Mouse (Mus musculus) ES-Bruce4 (cell line): ENCODE measurements around the gene Sik3. TPM values are rescaled to one million over a fixed set of nuclear protein-coding genes. Genes with fewer than 3 reads are reported as not detected.
"Not testable (repeated sequence)": the region's sequence is repeated elsewhere in the genome, so short reads cannot be mapped to it uniquely, and the experiment has no call there.

Source experiments
- H3K27ac ChIP-seq: 2 replicates; pipeline ENCODE4 v1.5.1; 2012; ENCODE audit warnings: low read length, inconsistent platforms; ENCODE audit not compliant: insufficient read depth
- H3K27me3 ChIP-seq: 2 replicates; pipeline ENCODE4 v1.6.1; 2012; ENCODE audit warnings: mild to moderate bottlenecking, low read length, inconsistent platforms; ENCODE audit not compliant: control insufficient read depth, poor library complexity, insufficient read depth, severe bottlenecking
- H3K36me3 ChIP-seq: 2 replicates; pipeline ENCODE4 v1.6.1; 2012; ENCODE audit warnings: inconsistent platforms, mild to moderate bottlenecking, low read length, moderate library complexity; ENCODE audit not compliant: control insufficient read depth, poor library complexity, insufficient read depth, severe bottlenecking
- H3K4me1 ChIP-seq: one replicate; pipeline ENCODE4 v1.8.1; 2011; ENCODE audit warnings: low read length; ENCODE audit not compliant: control insufficient read depth, insufficient read depth
- H3K4me3 ChIP-seq: 2 replicates; pipeline ENCODE4 v1.5.1; 2011; ENCODE audit warnings: low read depth, mild to moderate bottlenecking, low read length
- H3K9ac ChIP-seq: 2 replicates; pipeline ENCODE4 v1.6.1; 2012; ENCODE audit warnings: low read depth, mild to moderate bottlenecking, inconsistent platforms; ENCODE audit not compliant: poor library complexity, severe bottlenecking
- H3K9me3 ChIP-seq: replicated peaks from 2 replicates; pipeline ENCODE4 v1.6.1; 2012; ENCODE audit warnings: mild to moderate bottlenecking, low read length, inconsistent platforms; ENCODE audit not compliant: control insufficient read depth, poor library complexity, insufficient read depth, severe bottlenecking
- CTCF ChIP-seq: IDR thresholded peaks from one replicate; pipeline ENCODE4 v1.8.1; 2011; ENCODE audit warnings: low read depth, low read length
- EP300 ChIP-seq: IDR thresholded peaks from 2 replicates; pipeline ENCODE4 v1.6.1; 2011; ENCODE audit warnings: low read depth, low read length; ENCODE audit not compliant: insufficient read depth
- POLR2A ChIP-seq: IDR thresholded peaks from one replicate; pipeline ENCODE4 v1.8.1; 2011; ENCODE audit warnings: low read length; ENCODE audit not compliant: insufficient read depth
- polyA plus RNA-seq: library from polyadenylated mRNA; stranded (reverse); fragments of >200 nt; gene quantifications from 2 replicates; pipeline ENCODE4 v1.2.4, GENCODE M21; 2011; ENCODE audit warnings: low read depth; ENCODE audit not compliant: missing spikeins, insufficient read depth, insufficient read length

Sik3 gene
- polyA plus RNA-seq, 1 experiment = 23.2 TPM

DNA sequence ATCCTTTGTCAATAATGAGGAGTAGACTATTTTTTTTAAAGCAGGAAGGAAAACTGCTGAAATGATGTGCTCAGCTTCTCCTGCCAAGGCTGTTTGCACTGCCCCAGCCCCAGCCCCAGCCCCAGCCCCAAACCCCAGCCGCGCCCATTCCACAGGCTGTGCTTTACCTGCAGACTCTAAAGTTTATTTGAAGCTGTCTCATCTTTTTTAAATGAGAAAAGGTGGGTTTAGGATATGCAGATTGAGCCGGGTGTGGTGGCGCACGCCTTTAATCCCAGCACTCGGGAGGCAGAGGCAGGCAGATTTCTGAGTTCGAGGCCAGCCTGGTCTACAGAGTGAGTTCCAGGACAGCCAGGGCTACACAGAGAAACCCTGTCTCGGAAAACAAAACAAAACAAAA is 143.2 kb downstream of the Sik3 start:
- H3K4me1 ChIP-seq, H3K27me3 ChIP-seq, H3K9ac ChIP-seq, H3K9me3 ChIP-seq, H3K36me3 ChIP-seq, H3K4me3 ChIP-seq: not testable (repeated sequence)
- 0 out of 2 replicates have a peak overlapping the region, but pooled peaks have one; percentile 52 for H3K27ac ChIP-seq
- peak; percentile 54; the same call in 1 of the 2 replicates for TF ChIP-seq EP300

- Histone ChIP-seq H3K9ac (no peak overlapping the region), H3K27ac (peak overlapping the region; percentile 9; the same call in 1 of the 2 replicates), H3K4me3 (no peak overlapping the region)
Measured at GRCm38 (mm10) chr9:46156711-46157110, 144.1 kb downstream of the Sik3 start.

DNA sequence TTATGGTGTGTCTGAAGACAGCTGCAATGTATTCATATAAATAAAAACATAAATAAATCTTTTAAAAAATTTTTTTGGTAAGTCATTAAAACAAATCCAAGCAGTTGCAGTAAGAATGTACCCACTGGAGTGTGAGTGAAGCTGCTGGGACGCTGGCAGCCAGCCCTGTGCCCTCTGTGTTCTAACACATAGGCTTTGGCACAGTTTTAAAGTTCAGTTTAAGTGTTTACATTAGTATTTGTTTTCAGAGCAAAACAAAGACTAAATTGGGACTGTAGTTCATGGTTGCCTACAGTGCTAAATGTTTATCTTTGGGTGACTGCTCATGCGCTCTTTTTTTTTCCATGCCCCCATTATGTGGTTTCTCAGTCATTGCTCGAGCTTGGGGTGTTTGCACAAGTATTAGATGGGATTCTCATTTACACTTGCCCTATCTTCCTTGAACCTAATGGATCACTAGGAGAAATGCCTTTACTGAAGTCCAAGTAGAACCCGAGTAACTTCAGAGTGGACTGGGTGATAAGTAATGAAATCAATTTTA is 145.7 kb downstream of the Sik3 start:
- no peak for TF ChIP-seq CTCF
- no peak for TF ChIP-seq EP300
- TF ChIP-seq POLR2A = no peak
- H3K27ac ChIP-seq = no peak overlapping the region

More at GRCm38 (mm10) chr9:46156711-46157110, 144.1 kb downstream of the Sik3 start:
- Histone ChIP-seq H3K27me3 (no peaks in the 10 kb centered on the region), H3K9me3 (no peaks in the 10 kb centered on the region), H3K4me1 (peaks cover 5% of the 10 kb centered on the region), H3K36me3 (no peaks in the 10 kb centered on the region)
- TF ChIP-seq POLR2A = no peak
- TF ChIP-seq CTCF = no peak
- no peak for TF ChIP-seq EP300

GRCm38 (mm10) chr9:46163430-46163829 is 150.8 kb downstream of the Sik3 start:
- no peak overlapping the region for H3K9ac ChIP-seq
- no peak for TF ChIP-seq POLR2A
- no peak for TF ChIP-seq CTCF
- no peak for TF ChIP-seq EP300
- H3K4me1 ChIP-seq = no peaks in the 10 kb centered on the region
- no peak overlapping the region for H3K4me3 ChIP-seq
- H3K27ac ChIP-seq = no peak overlapping the region
- H3K27me3 ChIP-seq = no peaks in the 10 kb centered on the region
- no peaks in the 10 kb centered on the region for H3K36me3 ChIP-seq
- H3K9me3 ChIP-seq = no peaks in the 10 kb centered on the region

More for the DNA sequence above, 145.7 kb downstream of the Sik3 start:
- H3K36me3 ChIP-seq = no peaks in the 10 kb centered on the region
- H3K4me1 ChIP-seq = peaks cover 5% of the 10 kb centered on the region
- no peaks in the 10 kb centered on the region for H3K9me3 ChIP-seq
- no peaks in the 10 kb centered on the region for H3K27me3 ChIP-seq
- H3K4me3 ChIP-seq = no peak overlapping the region
- no peak overlapping the region for H3K9ac ChIP-seq

DNA sequence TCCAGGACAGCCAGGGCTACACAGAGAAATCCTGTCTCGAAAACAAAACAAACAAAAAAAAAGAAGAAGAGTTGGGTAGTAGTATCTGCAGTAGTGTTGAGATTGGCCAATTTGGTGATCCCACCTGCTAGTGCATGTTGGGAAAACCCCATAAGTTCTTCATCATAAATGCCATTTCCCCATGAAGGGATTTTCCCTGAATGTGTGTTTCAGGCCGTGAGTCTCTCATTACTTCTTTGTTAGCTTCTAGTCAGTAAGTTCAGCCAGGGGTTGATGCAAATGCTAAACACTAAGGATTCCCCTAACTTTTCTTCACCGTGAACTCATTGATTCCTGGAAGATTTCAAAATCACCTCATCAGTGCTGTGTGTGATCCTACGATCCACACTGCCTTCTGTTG is 156.2 kb downstream of the Sik3 start:
- Histone ChIP-seq H3K9ac (no peak overlapping the region), H3K27ac (no peak overlapping the region), H3K27me3 (no peaks in the 10 kb centered on the region), H3K9me3 (no peaks in the 10 kb centered on the region), H3K4me1 (no peaks in the 10 kb centered on the region), H3K36me3 (no peaks in the 10 kb centered on the region), H3K4me3 (no peak overlapping the region)
- TF ChIP-seq POLR2A (no peak), EP300 (no peak), CTCF (no peak)

GRCm38 (mm10) chr9:46172251-46172650 is 159.6 kb downstream of the Sik3 start:
- Histone ChIP-seq H3K36me3 (no peaks in the 10 kb centered on the region), H3K9ac (no peak overlapping the region), H3K4me1 (peaks cover 3% of the 10 kb centered on the region), H3K27me3 (no peaks in the 10 kb centered on the region), H3K27ac (no peak overlapping the region), H3K4me3 (no peak overlapping the region), H3K9me3 (no peaks in the 10 kb centered on the region)
- TF ChIP-seq EP300 (no peak), POLR2A (no peak), CTCF (no peak)

DNA sequence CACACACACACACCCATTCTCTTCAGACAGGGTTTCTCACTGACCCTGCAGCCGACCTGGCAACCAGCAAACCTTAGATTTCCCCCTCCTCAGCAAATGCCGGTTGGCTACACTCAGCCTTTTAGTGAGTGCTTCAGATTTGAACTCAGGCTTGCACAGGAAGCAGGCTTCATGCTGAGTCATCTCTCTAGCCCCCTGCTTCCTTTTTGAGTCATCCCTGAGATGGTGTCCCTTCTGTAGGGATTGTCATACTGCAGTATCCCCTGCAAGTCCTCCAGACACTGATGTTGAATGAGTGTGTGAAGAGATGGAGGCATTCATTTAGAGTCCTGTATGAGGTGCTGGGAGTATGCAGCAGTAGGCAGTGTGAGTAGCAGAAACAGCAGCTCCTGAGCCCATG is 160.3 kb downstream of the Sik3 start:
- Histone ChIP-seq H3K4me1 (peaks cover 3% of the 10 kb centered on the region), H3K27ac (no peak overlapping the region), H3K4me3 (no peak overlapping the region), H3K27me3 (no peaks in the 10 kb centered on the region), H3K9me3 (no peaks in the 10 kb centered on the region), H3K9ac (no peak overlapping the region), H3K36me3 (no peaks in the 10 kb centered on the region)
- no peak for TF ChIP-seq POLR2A
